Mouse (Mus musculus) left cerebral cortex, adult 2 months (tissue): Measurements from ENCODE around the gene Gp1bb. TPM values are rescaled to one million over a fixed set of nuclear protein-coding genes. Genes with fewer than 3 reads are reported as not detected.

Experiments
- DNase-seq, 2 experiments: peaks; one replicate each; pipeline ENCODE4 v3.0.0; 2021 to 2022; ENCODE audit warnings: low spot score in 2 of 2, mixed read lengths in 1 of 2; ENCODE audit errors: extremely low spot score in 1 of 2
- H3K27ac ChIP-seq: fragments of 200-600 bp; 2 replicates; pipeline ENCODE4 v1.8.1; 2022
- H3K4me3 ChIP-seq: fragments of 200-600 bp; 2 replicates; pipeline ENCODE4 v1.8.1; 2022
- CTCF ChIP-seq: fragments of 200-600 bp; IDR thresholded peaks from 2 replicates; pipeline ENCODE4 v1.8.1; 2022; ENCODE audit warnings: antibody characterized with exemption, mild to moderate bottlenecking, moderate library complexity
- intact Hi-C: fragments of 180-260 bp; cut with DNase I; formaldehyde crosslinking; loops from one replicate; pipeline ENCODE4 v1.15.1; 2025
- total RNA-seq, 2 experiments: library from RNA; stranded (reverse); gene quantifications; 2 replicates each; pipeline ENCODE4 v1.2.3; 2021

The Gp1bb gene
- total RNA-seq, 2 experiments from 2014 or later, result 1.1 to 1.8 TPM

- H3K4me3 ChIP-seq, result no peak overlapping the region
- H3K27ac ChIP-seq, result no peak overlapping the region
- no peak for DNase-seq
- TF ChIP-seq CTCF, result no peak
- intact Hi-C loops, result loop anchor here (5.0 to 10.0 kb wide), 3 partner anchors 122 to 344 kb away; partner anchors contain the start of genes Comt, Gnb1l, Rtl10 and Txnrd2
These were observed 3.1 kb downstream of the Gp1bb start for GRCm38 (mm10) chr16:18619110-18619509.

GRCm38 (mm10) chr16:18618297-18618696 is 3.9 kb downstream of the Gp1bb start:
- intact Hi-C loops, result loop anchor here (5.0 to 10.0 kb wide), 3 partner anchors 121 to 343 kb away; partner anchors contain the start of genes Comt, Gnb1l, Rtl10 and Txnrd2
- TF ChIP-seq CTCF, result no peak
- Histone ChIP-seq H3K4me3 (no peak overlapping the region), H3K27ac (no peak overlapping the region)
- no peak for DNase-seq

- 0 out of 2 replicates have a peak overlapping the region, but pooled peaks have one; percentile 3 for H3K27ac ChIP-seq
- intact Hi-C loops, result loop anchor here (1.0 to 10.0 kb wide), 5 partner anchors 120 to 343 kb away; partner anchors contain the start of genes Comt, Gnb1l, Rtl10 and Txnrd2
- DNase-seq, result peak; percentile 88 to 94
- H3K4me3 ChIP-seq, result peak overlapping the region; percentile 49
- TF ChIP-seq CTCF, result peak; percentile 94
These were observed 4.7 kb downstream of the Gp1bb start for GRCm38 (mm10) chr16:18617370-18618065.

- intact Hi-C loops, result loop anchor here (10.0 kb wide), 1 partner anchor 338 kb away; no protein-coding TSS in a partner anchor
- TF ChIP-seq CTCF, result no peak
- H3K27ac ChIP-seq, result no peak overlapping the region
- no peak overlapping the region for H3K4me3 ChIP-seq
- DNase-seq, result no peak
These were observed 8.9 kb downstream of the Gp1bb start for GRCm38 (mm10) chr16:18613301-18613700.

- no peak overlapping the region for H3K27ac ChIP-seq
- no peak for DNase-seq
- intact Hi-C loops, result loop anchor here (10.0 kb wide), 1 partner anchor 337 kb away; no protein-coding TSS in a partner anchor
- H3K4me3 ChIP-seq, result no peak overlapping the region
- TF ChIP-seq CTCF, result no peak
These were observed 10.5 kb downstream of the Gp1bb start for GRCm38 (mm10) chr16:18611752-18612151.

GRCm38 (mm10) chr16:18609099-18609498 is 13.1 kb downstream of the Gp1bb start:
- TF ChIP-seq CTCF, result no peak
- intact Hi-C loops, result no loop called here
- no peak overlapping the region for H3K4me3 ChIP-seq
- H3K27ac ChIP-seq, result no peak overlapping the region
- no peak for DNase-seq

GRCm38 (mm10) chr16:18608226-18608625 is 14.0 kb downstream of the Gp1bb start:
- no peak overlapping the region for H3K27ac ChIP-seq
- no peak overlapping the region for H3K4me3 ChIP-seq
- intact Hi-C loops, result no loop called here
- no peak for TF ChIP-seq CTCF
- no peak for DNase-seq

- TF ChIP-seq CTCF, result no peak
- DNase-seq, result no peak
- H3K4me3 ChIP-seq, result no peak overlapping the region
- H3K27ac ChIP-seq, result no peak overlapping the region
- intact Hi-C loops, result no loop called here
These were observed 16.5 kb downstream of the Gp1bb start for GRCm38 (mm10) chr16:18605705-18606104.

- intact Hi-C loops, result no loop called here
- H3K4me3 ChIP-seq, result no peak overlapping the region
- no peak for DNase-seq
- H3K27ac ChIP-seq, result no peak overlapping the region
- TF ChIP-seq CTCF, result no peak
These were observed 17.9 kb downstream of the Gp1bb start for GRCm38 (mm10) chr16:18604267-18604701.

GRCm38 (mm10) chr16:18601447-18601846 is 20.8 kb downstream of the Gp1bb start:
- Histone ChIP-seq H3K27ac (no peak overlapping the region), H3K4me3 (no peak overlapping the region)
- no peak for TF ChIP-seq CTCF
- intact Hi-C loops, result no loop called here
- no peak for DNase-seq

- intact Hi-C loops, result no loop called here
- DNase-seq, result no peak
- H3K4me3 ChIP-seq, result no peak overlapping the region
These were observed 24.2 kb downstream of the Gp1bb start for GRCm38 (mm10) chr16:18598006-18598405.

GRCm38 (mm10) chr16:18596255-18596654 is 25.9 kb downstream of the Gp1bb start:
- intact Hi-C loops, result no loop called here
- no peak for DNase-seq
- Histone ChIP-seq H3K4me3 (no peak overlapping the region), H3K27ac (no peak overlapping the region)
- TF ChIP-seq CTCF, result no peak

More at GRCm38 (mm10) chr16:18598006-18598405, 24.2 kb downstream of the Gp1bb start:
- no peak for TF ChIP-seq CTCF
- H3K27ac ChIP-seq, result no peak overlapping the region
